Mouse (Mus musculus) adrenal gland, postnatal 36 days (tissue): ENCODE data around the gene 2310057M21Rik. TPM values are rescaled to one million over a fixed set of nuclear protein-coding genes. Genes with fewer than 3 reads are reported as not detected.
"Not testable (repeated sequence)": the region's sequence is repeated elsewhere in the genome, so short reads cannot be mapped to it uniquely, and the experiment has no call there.

Experiments
- DNase-seq, 2 experiments: peaks; one replicate each; pipeline ENCODE4 v3.0.0; 2021; ENCODE audit warnings: mixed read lengths in 1 of 2
- long read RNA-seq, 2 experiments: library from polyadenylated mRNA; stranded (forward); transcript quantifications; one replicate each; pipeline ENCODE4 v2.0.0; 2021; ENCODE audit warnings: borderline sequencing depth in 2 of 2
- total RNA-seq, 2 experiments: library from RNA; stranded (reverse); gene quantifications; 2 replicates each; pipeline ENCODE4 v1.2.3; 2021

Gene 2310057M21Rik
- total RNA-seq: 10 to 100 TPM; 12.0 to 16.8 TPM
- long read RNA-seq, experiment 1, full-length matches to known transcripts: 10 of 12 reads
- long read RNA-seq, experiment 1, partial matches to known transcripts: 2 of 12 reads
- long read RNA-seq, experiment 1, other reads (novel, unspliced or antisense): 0 of 12 reads
- long read RNA-seq, experiment 2, full-length matches to known transcripts: 2 of 3 reads
- long read RNA-seq, experiment 2, partial matches to known transcripts: 1 of 3 reads
- long read RNA-seq, experiment 2, other reads (novel, unspliced or antisense): 0 of 3 reads

- peak; percentile 96 for DNase-seq
Observed at GRCm38 (mm10) chr7:131362615-131363300, at the start of gene 2310057M21Rik. Gene 2310057M21Rik (minus strand): TSS chr7:131362759.

- DNase-seq: no peak
Observed at GRCm38 (mm10) chr7:131411941-131412270, 49.3 kb upstream of the 2310057M21Rik start.

DNA sequence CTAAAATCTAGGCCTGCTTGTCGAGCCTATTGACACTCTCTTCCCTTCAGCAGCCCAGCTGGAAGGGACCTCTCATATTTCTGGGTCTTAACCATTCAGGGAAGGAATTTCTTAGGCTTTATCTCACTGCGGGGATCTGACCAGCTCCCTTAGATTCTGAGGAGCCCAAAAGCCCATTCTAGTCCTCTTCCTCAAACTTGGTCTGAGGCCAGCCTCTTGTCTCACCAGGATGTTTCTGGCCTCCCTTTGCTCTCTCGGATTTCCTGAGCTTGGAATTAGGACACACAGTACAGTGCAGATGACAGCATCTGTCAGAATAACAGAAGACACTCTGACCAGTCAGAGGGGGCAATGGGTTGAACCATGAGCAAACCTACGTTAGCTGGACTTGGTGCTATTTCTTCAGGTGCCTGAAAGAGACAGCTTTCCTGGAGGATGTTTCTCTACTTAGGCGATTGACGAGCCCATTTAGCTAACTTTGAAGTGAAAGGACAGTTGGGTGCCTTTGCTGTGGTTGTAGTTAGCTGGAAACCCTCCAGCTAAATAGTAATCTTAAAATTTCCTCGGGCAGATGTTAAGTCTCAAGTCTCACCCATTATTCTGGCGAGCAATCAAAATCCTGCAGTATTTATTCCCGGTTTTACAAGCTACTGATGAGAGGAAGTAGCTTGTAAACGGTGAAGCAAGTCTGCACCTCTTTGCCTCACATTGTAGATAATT is 48.8 kb upstream of the 2310057M21Rik start:
- peak; percentile 29 to 36 for DNase-seq

GRCm38 (mm10) chr7:131410416-131411058 is 48.0 kb upstream of the 2310057M21Rik start, which contains the start of the genes Ikzf5 and Acadsb:
Gene Ikzf5 (minus strand): TSS chr7:131410521.
Gene Acadsb (plus strand): TSS chr7:131410601.
- peak; percentile 99 to 100 for DNase-seq

- no peak for DNase-seq
Observed at GRCm38 (mm10) chr7:131409988-131410385, 47.4 kb upstream of the 2310057M21Rik start.

- peak in 1 of 2 experiments; percentile 7 for DNase-seq
Observed at GRCm38 (mm10) chr7:131409321-131409987, 46.9 kb upstream of the 2310057M21Rik start.

- DNase-seq: not testable (repeated sequence)
Observed at GRCm38 (mm10) chr7:131391761-131392160, 29.2 kb upstream of the 2310057M21Rik start.

- no peak for DNase-seq
Observed at GRCm38 (mm10) chr7:131371880-131372651, 9.5 kb upstream of the 2310057M21Rik start.

- DNase-seq: no peak
Observed at GRCm38 (mm10) chr7:131371470-131371860, 8.9 kb upstream of the 2310057M21Rik start.

DNA sequence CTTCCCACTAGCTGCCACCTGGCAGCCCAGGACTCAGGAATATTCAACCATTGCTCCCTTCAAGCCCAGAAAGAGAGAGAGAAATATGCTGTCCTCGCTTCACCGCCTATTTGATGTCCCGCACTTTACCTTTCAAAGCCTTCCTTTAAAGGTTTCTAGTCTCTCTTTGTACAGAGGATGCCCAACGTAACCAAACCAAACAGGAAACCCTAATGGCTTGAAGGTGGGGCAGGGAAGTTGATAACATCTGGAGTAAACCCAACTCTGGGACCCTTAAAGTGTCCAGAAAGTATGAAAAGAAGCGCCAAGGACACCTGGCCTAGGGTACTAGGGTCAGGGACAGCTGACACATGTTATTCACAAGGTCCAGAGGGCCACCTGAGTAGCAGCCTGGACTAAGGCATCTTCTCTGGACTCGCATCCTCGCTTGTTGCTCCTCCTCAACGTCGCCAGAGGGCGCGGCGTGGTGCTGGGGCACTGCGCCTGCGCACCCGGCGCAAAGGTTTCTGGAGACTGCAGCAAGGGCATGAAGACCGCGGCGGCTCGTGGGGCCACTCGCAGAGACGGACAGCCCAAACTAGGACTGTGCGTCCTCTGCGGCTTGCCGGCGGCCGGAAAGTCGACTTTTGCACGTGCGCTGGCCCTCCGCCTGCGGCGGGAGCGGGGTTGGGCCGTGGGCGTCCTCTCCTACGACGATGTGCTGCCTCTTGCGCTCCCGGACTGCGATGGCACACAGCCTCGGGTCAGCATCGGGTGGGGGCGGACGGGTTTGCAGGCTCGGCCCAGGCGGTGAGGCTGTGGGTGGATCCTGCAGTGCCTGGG is 8.3 kb upstream of the 2310057M21Rik start, which contains the start of gene Pstk:
Pstk (plus strand) TSS at position 494 of the 822 bp plus-strand sequence.
- peak; percentile 93 to 94 for DNase-seq

GRCm38 (mm10) chr7:131364131-131364530 is 1.6 kb upstream of the 2310057M21Rik start:
- DNase-seq: no peak

- DNase-seq: no peak
Observed at GRCm38 (mm10) chr7:131362269-131362614, 317 bp downstream of the 2310057M21Rik start.

GRCm38 (mm10) chr7:131356105-131356504 is 6.5 kb downstream of the 2310057M21Rik start:
- no peak for DNase-seq

DNA sequence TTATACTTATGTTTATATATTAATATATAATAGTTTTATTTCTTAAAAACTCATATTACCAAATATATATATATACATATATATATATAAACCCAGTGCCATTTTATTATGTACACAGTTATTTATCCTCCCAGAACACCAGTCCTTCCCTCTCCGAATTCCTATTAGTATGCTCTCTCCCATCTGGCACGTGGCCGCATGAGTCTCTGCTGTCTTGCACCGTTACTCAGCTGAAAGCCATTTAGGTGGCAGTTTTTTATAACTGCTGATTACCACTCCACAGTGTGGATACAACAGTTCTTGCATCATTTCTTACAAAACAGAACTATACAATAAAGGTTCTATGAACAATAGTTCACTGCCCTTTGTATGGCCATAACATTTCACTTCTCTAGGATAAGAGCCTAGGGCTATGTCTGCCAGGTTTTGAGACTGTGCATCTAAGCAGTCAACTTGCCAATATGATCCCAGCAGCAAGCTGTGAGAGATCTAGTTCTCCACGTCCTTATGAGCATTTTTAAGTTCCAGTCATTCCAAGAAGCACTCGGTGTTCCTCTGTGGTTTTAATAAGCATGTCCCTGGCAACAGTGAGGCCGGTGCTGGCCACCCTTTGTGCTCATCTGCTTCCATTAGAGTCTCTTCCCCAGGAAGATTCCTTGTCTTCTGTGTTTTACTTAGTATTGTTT is 16.6 kb downstream of the 2310057M21Rik start:
- no peak for DNase-seq

DNA sequence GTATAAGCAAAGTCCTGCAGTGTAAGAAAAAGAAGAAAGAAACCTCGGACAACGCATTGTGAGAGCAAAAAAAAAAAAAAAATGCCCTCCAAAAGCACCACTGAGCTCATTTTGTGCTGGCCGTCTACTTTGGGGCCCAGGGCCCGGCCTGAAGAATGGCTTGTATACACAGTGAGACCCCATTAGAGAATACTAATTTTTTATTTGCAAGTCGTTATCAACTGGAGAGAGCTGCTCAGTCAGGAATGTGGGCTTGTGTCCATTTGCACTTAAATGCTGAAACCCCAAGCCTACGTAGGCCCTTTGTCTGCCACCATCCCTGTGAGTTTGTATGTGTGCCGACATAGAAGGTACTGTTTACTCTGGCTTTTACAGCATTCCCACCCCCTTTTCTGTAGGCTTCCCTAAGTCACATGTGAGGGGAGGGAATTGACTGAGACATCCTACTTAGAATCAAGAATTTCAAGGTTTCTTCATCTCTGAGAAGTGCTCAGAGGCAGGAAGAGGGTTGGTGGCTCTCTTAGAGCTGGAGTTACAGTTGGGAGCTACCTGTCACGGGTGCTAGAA is 25.0 kb downstream of the 2310057M21Rik start:
- DNase-seq: no peak

DNA sequence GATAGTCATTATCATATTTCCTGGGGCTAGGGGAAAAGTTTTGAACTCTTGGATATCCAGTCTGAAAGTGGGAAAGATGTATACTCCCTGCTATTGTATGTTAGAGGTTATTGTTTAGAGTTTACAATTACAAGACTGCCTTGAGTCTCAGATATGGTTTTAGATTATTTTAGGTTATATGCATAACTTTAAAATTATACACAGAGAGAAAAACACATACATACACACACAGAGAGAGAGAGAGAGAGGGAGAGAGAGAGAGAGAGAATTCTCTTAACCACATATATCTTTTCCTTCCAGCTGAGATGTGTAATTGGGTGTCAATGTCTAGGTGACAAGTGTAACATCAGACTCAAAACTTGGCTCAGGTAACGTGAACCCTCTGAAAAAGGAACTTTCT is 29.0 kb downstream of the 2310057M21Rik start, which contains the start of gene Fam24a:
Fam24a (plus strand) TSS at position 301 of the 400 bp plus-strand sequence.
- no peak for DNase-seq

DNA sequence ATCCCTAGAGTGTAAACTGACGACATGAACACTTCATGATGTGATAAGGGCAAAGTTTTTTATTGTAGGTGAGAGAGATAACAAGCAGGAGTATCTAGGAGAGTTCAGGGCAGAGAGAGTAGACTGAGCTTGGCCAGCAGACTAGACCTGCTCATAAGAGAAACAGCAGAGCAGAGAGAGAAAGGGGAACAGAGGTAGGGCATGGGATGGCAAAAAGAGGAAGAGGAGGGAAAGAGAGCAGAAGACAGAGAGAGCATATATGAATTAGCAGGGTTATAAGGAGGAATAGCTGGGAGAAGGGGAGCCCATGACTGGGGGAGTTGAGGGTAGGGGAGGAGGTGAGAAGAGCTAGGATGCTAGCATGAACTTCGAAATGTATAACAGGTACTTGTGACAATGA is 30.9 kb downstream of the 2310057M21Rik start:
- DNase-seq: no peak

DNA sequence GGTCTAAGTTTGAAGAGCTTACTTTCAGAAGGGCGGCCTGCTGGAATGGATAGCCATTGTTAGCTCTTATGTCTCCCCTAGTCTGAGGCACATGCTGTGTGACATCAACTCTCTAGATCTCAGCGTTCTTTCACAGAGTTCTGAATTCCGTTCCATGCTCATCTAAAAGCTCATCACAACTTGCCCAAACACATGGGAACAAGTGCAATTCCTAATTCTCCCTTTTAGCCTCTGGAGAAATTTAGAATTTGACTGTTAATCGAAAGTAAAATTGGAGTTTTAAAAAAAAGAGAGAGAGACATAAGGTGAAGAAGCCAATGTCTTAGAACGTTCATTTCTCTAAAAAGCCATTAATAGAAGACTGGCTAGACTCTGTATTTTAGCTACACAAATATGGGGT is 33.1 kb downstream of the 2310057M21Rik start, which contains the start of gene Fam24b:
Fam24b (minus strand) TSS at position 101 of the 400 bp plus-strand sequence.
- DNase-seq: no peak

GRCm38 (mm10) chr7:131327054-131327453 is 35.5 kb downstream of the 2310057M21Rik start:
- no peak for DNase-seq
